Mouse (Mus musculus): ENCODE results near the gene Ptpre.

DNA sequence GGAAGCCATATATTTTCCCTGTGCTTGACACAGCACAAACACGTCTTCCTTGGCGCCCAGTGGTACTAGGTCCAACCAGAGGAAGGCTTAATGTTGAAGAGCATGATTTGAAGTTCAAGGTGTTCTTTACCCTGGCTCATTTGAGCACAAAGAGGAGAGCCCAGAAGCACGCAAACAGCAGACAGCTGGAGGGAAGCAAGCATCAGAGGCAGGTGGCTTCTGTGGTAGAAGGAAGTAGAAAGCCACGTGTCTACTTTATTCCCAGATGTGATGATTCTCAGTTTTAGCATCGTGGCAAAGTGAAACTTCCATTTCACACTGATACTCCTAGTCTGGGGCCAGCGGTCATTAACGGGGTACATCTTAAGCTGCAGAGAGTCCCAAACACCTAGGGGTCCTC lies 120.9 kb downstream of the Ptpre start:
- TF ChIP-seq CTCF (IDR thresholded peaks at IDR 0.05; ENCODE audit: low read depth) (no peak), EP300 (IDR thresholded peaks at IDR 0.05; ENCODE audit: low read depth) (no peak)

Data from heart, postnatal 0 days (tissue).